Mouse (Mus musculus) left cerebral cortex, adult 18-20 months (tissue): ENCODE results near the gene A930018P22Rik. TPM values are rescaled to one million over a fixed set of nuclear protein-coding genes. Genes with fewer than 3 reads are reported as not detected.

Source experiments
- DNase-seq, 2 experiments: peaks; one replicate each; pipeline ENCODE4 v3.0.0; 2021 to 2022; ENCODE audit warnings: low spot score in 2 of 2, mixed read lengths in 1 of 2
- total RNA-seq, 2 experiments: library from RNA; stranded (reverse); gene quantifications; 2 replicates each; pipeline ENCODE4 v1.2.3; 2021

The A930018P22Rik gene
- total RNA-seq, 2 experiments from 2014 or later: not detected

DNA sequence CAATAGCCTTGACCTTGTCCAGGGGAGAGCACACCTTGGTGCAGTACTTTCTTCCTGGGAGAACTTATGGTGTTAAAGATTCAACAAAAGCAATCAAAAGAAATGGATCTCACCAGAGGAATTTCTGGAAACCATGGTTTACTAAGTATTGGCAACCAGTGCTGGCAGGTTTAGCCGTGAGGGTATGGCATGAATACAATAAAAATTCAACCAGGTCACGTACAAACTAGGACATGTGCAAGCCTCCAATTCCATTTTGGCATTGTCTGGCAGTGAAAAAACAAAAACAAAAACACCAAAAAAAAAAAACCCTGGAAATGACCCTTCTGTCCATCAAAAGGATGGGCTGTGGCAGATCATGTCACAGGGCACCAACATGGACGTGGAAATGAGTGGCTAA, 31.3 kb downstream of the A930018P22Rik start:
- no peak for DNase-seq

- no peak for DNase-seq
Measured at GRCm38 (mm10) chr2:104157831-104158230, 35.3 kb downstream of the A930018P22Rik start.

- DNase-seq: no peak
Measured at GRCm38 (mm10) chr2:104163418-104163817, 40.8 kb downstream of the A930018P22Rik start.

DNA sequence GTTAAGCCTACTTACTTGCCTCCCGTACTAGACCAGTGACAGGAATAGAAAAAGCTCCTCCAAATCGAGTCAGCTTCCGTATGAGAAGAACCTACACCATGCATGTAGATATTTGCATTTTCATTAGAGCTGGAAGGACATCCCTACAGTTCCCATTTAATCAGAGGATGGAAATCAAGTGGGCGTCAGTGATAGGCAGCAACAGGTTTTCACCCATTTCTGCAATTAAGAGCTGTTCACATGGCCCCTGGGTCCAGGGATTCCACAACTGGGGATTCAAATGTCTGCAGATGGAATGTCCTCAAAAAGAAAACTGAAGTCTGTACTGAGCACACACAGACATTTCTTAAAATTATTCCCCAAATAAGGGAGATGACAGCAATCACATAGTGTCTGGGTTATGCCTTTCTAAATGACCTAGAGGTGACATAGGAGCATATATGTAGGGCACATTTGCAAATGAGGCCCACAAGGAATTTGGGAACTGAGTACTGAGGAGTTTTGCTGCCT, 41.5 kb downstream of the A930018P22Rik start:
- no peak for DNase-seq

DNA sequence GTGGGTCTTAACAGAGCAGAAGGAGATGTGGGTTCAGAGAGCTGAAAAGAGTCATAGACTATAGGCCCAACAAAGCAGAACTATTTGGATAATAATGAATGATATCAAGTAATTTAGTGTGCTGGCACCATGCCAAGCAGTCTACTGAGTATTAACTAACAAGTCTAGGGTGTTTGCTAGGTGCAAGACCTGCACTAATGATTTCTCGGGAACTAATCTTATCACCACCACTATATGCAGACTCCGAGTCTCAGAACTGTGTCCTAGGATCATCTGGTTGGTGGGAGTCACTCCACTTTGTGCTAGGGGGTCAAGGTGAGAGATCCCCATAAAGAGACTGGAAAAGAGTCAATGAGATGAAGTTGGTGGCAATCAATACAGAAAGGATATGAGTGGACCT, 43.1 kb downstream of the A930018P22Rik start:
- DNase-seq: no peak

DNA sequence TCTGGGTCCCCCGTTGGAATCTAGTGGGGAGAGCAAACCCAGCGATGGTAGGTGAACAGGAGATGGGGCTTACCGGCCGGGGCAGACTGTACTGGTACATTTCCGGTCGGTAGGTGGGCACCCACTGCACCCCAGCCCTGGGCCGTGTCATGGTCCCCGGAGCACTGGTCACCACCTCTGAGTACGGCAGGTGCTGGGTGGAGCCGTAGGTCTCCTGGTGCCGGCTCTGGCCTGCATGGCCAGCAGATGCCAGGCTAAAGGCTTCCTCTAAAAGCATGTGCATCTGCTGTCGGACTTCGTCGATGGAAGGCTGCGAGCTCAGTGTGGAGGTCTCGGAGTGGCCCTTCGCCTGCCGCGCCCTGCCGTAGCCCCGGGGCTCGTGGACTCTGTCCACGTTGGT, 45.2 kb downstream of the A930018P22Rik start:
- DNase-seq: no peak

GRCm38 (mm10) chr2:104168186-104168896, 45.8 kb downstream of the A930018P22Rik start:
- no peak for DNase-seq

DNA sequence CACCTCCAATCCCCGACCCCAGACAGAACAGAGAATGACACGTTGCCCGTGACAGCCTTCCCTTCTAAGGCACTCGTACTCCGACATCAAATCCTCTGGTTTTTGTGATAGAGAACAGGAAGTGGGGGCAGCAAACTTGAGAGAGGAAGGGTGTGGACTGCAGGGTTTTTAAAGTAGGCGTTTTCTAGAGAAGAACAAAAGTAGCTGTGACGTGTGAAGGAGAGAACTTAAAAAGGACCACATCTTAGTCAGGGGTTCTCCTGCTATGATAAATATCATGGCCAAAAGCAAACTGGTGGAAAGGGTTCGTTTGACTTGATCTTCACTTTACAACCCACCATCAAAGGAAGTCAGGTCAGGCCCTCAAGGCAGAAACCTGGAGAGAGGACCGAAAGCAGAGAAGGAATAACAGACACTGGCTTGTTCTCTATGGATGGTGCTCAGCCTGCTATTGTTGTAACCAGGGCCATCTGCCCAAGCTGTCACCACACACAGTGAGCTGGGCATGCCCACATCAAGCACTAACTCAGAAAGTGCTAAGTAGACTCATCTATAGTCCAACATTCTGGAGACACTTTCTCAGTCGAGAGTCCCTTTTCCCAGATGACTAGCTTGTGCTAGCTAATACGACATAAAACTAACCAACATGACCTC, 50.3 kb downstream of the A930018P22Rik start:
- DNase-seq: peak in 1 of 2 experiments; percentile 44

- DNase-seq: no peak
Measured at GRCm38 (mm10) chr2:104173431-104173830, 50.9 kb downstream of the A930018P22Rik start.

Other genes with a start within 250 kb of the A930018P22Rik start
- 10 to 100 TPM; 17.3 to 18.5 TPM for gene Lmo2, start 164.8 kb upstream of the A930018P22Rik start, total RNA-seq
- gene Fbxo3, start 95.0 kb upstream of the A930018P22Rik start, total RNA-seq: 10 to 100 TPM; 58.5 to 59.6 TPM
- gene 4931422A03Rik, start 94.4 kb upstream of the A930018P22Rik start, total RNA-seq: not detected
- under 1 TPM; 0.21 to 0.44 TPM for gene Gm10912, start 56.9 kb upstream of the A930018P22Rik start, total RNA-seq
- not detected for gene Gm10799, start 54.2 kb upstream of the A930018P22Rik start, total RNA-seq
- 1 to 10 TPM in 1 of 2 experiments, under 1 TPM in 1; 0.91 to 2.2 TPM for gene Cd59b, start 52.9 kb upstream of the A930018P22Rik start, total RNA-seq
- gene Cd59a, start 27.0 kb upstream of the A930018P22Rik start, total RNA-seq: 1 to 10 TPM; 3.9 to 6.2 TPM